Mouse (Mus musculus) ZHBTc4 (cell line): ENCODE measurements around the gene Ofcc1.

Experiments used
- DNase-seq: peaks from one replicate; pipeline ENCODE4 v3.0.0-alpha.2; 2011; ENCODE audit warnings: low read depth, low spot score

Gene Ofcc1

GRCm38 (mm10) chr13:40000236-40000635 lies 361.0 kb downstream of the Ofcc1 start:
- DNase-seq, result no peak

DNA sequence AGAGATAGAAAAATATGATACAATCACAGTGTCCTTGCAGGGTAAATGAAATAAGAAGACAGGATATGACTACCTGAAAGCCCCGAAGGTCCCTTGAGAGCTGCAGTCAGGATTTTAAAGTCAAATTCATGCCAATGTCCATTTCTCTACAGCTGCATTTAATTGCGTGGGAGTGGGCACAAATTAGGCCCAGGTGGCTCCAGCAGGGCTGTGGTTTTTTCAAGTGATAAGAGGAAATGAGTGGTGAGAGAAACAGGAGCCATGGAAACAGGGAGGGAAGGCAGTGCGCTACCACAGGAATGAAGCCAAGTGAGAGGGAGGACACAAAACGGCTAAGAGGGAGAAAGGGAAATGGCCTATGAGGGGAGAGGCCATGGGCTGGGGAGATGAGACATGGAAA lies 363.3 kb downstream of the Ofcc1 start:
- no peak for DNase-seq

GRCm38 (mm10) chr13:39979294-39980061 lies 381.8 kb downstream of the Ofcc1 start:
- no peak for DNase-seq

DNA sequence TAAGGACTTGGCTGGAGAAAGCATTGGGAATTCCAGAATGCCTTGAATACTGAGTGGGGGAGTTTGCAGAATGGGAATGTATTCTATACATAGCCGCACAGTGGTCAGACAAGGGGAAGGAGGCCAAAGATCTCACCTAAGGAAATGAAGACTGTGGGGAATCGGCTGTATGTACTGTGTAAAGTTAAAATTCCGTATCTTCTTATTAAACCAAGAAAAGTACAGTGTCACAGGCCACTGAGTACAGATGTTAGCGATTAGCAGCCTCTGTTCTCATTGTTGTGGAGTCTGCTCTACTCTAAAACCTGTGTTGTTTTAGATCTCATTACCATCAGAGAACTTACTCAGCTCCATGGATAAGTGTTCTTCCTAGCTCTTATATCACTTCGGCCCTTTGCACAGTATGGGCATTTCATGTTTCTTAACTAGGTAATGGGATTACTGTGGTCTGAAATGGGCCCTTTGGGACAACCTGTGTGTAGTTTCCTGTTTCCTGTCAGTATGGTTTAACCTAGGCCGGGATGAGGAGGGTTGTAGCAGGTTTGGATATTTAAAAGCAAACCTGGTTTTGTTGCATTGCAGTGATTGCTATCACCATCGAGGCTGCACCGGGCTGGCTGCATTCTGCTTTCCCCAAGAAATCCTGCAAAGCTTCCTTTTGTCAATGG lies 392.8 kb downstream of the Ofcc1 start:
- DNase-seq, result no peak

DNA sequence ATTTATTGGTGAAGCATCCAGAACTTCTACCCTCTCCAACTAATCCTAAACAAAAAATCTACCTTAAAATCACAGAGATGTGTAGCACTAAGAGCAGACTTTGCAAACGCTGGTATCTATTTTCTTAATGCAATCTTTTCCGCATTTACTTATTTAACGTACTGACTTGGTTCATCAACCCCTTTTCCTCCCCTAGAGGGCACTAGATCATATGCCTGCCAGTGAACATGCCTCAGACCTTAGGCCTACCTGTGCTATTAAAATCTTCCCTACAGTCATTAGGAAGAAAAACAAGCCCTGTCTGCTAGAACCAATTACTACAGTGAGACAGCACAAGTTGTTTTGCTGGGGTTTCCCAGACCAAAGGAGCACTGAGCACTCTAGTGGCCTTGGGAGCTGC lies 404.0 kb downstream of the Ofcc1 start:
- DNase-seq, result peak; percentile 36

- no peak for DNase-seq
Measured at GRCm38 (mm10) chr13:39956017-39956416, 405.2 kb downstream of the Ofcc1 start.
